Mouse (Mus musculus) forebrain, embryonic 13.5 days (tissue): Measurements from ENCODE around the gene Ccnf. TPM values are rescaled to one million over a fixed set of nuclear protein-coding genes. Genes with fewer than 3 reads are reported as not detected.

Experiments
- ATAC-seq: fragments of 200-750 bp; cut with Nextera tagmentation; 2 replicates; pipeline ENCODE4 v1.8.0; 2017
- H3K27ac ChIP-seq: fragments of 300-500 bp; sonication (generic); 2 replicates; pipeline ENCODE4 v1.5.1; 2015; ENCODE audit warnings: inconsistent platforms, mild to moderate bottlenecking, moderate library complexity
- H3K27me3 ChIP-seq: fragments of 300-500 bp; sonication (generic); 2 replicates; pipeline ENCODE4 v1.6.1; 2015; ENCODE audit warnings: mild to moderate bottlenecking, inconsistent platforms
- H3K36me3 ChIP-seq: fragments of 300-500 bp; sonication (generic); 2 replicates; pipeline ENCODE4 v1.6.1; 2015; ENCODE audit warnings: mild to moderate bottlenecking, inconsistent platforms; ENCODE audit not compliant: poor library complexity, severe bottlenecking
- H3K4me1 ChIP-seq: fragments of 300-500 bp; sonication (generic); 2 replicates; pipeline ENCODE4 v1.6.1; 2015; ENCODE audit warnings: inconsistent platforms
- H3K4me2 ChIP-seq: fragments of 300-500 bp; sonication (generic); 2 replicates; pipeline ENCODE4 v1.6.1; 2015; ENCODE audit warnings: inconsistent platforms, mild to moderate bottlenecking, moderate library complexity
- H3K4me3 ChIP-seq: fragments of 300-500 bp; sonication (generic); 2 replicates; pipeline ENCODE4 v1.5.1; 2015; ENCODE audit warnings: mild to moderate bottlenecking, inconsistent platforms
- H3K9ac ChIP-seq: fragments of 300-500 bp; sonication (generic); 2 replicates; pipeline ENCODE4 v1.6.1; 2015; ENCODE audit warnings: mild to moderate bottlenecking, inconsistent platforms
- H3K9me3 ChIP-seq: fragments of 300-500 bp; sonication (generic); replicated peaks from 2 replicates; pipeline ENCODE4 v1.6.1; 2016; ENCODE audit warnings: inconsistent platforms
- WGBS: fragments of 180-500 bp; shearing (Covaris S2); methylation state at CpG from one replicate; pipeline ENCODE4 v1.1.7; 2015; 5-methylcytosine and 5-hydroxymethylcytosine counted together
- polyA plus RNA-seq: library from polyadenylated mRNA; unstranded; fragments of >200 nt; fragmentation: Nextera tagmentation; extraction: Ambion mirVana; gene quantifications from 2 replicates; pipeline ENCODE4 v1.2.1, GENCODE M21; 2015

Gene Ccnf
- 60.2 and 66.1 TPM in 2 replicates for polyA plus RNA-seq

DNA sequence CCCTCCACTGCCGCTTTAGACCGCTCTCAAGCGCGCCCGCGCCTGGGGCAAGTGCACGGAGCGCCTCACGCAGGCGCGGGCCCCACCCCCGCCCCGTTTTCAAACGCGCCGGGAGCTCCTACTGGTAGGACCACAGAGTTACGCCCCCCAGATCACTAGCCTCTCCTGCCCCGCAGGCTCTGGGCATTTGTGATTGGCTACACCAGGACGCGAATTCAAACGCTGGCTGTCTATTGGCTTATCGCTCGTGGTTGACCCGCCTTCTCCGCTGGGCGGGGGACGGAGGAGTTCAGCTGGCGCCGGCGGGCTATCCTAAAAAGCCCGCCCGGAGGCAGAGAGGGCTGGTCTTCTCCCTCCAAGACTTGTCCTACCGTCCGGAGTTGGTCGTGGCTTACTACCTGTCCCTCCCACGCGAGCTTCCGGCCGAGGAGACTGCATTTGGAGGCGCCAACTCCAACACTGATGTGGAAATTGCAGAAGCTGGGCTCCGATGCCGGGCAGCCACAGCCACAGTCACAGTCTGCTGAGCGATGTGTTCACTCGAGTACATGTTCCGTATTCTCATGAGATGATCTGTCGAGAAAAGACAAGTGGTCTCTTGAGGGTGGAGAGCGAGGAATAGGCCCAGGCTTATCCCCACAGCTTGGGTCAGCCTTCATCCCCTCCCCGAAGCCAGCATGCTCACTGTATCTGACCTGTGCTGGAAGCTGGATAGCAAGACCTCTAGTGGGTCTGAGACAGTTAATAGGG is at the start of gene Ccnf:
Ccnf (minus strand) TSS at position 165 of the 750 bp plus-strand sequence.
- Histone ChIP-seq H3K4me1 (peaks cover 20% of the 10 kb centered on the region), H3K9ac (peak within 1 kb of the TSS; percentile 89), H3K27ac (peak within 1 kb of the TSS; percentile 78), H3K4me3 (peak within 1 kb of the TSS; percentile 79), H3K4me2 (peak within 1 kb of the TSS; percentile 76), H3K36me3 (peaks cover 24% of the 10 kb centered on the region), H3K9me3 (no peaks in the 10 kb centered on the region; the same call in 1 of the 2 replicates), H3K27me3 (no peaks in the 10 kb centered on the region)
- peak; percentile 100 for ATAC-seq
- WGBS, result under 1% methylated on average over 48 of the region's 48 CpGs

DNA sequence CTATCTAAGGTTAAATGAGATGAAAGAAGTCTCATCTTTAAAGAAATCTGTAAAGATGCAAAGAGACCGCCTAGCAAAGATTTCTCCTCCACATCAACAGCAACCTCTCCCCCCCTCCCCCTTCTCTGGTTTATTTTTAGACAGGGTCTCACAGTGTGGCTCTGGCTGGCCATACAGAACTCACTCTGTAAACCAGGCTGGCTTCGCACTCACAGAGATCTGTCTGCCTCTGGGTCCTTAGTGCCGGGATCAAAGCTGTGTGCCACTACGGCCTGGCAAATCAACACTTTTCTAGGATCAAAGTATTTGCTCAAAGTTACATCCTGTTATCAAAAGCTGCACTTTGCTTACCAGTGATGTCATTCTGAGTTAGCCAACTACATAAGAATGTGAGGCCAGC is 49.4 kb upstream of the Ccnf start:
- WGBS, result 75% methylated on average over 4 of the region's 4 CpGs
- no peaks in the 10 kb centered on the region for H3K36me3 ChIP-seq
- no peaks in the 10 kb centered on the region for H3K4me1 ChIP-seq
- no peak for ATAC-seq
- no peaks in the 10 kb centered on the region for H3K9me3 ChIP-seq
- no peak overlapping the region for H3K4me2 ChIP-seq
- H3K27me3 ChIP-seq, result 0 out of 2 replicates have a peak, but pooled peaks cover 4% of the 10 kb centered on the region
- H3K27ac ChIP-seq, result no peak overlapping the region
- H3K9ac ChIP-seq, result no peak overlapping the region
- no peak overlapping the region for H3K4me3 ChIP-seq

DNA sequence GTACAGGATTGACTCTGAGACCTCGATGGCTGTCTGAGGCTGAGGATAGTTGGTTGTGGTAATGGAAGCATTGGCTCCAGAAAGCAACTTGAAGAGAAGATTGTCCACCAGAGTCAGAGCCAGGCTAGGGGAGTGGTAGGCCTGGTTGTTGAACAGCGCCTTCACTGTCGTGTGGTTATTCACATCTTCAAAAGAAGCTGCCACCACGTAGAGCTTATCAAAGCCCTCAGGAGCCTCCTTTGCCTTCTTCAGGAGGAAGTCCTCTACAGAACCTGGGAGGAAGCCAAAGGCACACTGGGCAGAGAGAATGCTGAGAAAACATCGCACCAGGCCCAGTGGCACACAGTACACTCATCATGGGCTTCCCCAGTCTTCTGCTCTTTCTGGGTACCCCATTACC is 38.1 kb upstream of the Ccnf start:
- Histone ChIP-seq H3K9ac (no peak overlapping the region), H3K36me3 (no peaks in the 10 kb centered on the region), H3K9me3 (no peaks in the 10 kb centered on the region), H3K4me3 (no peak overlapping the region), H3K27ac (no peak overlapping the region), H3K4me2 (no peak overlapping the region), H3K27me3 (no peaks in the 10 kb centered on the region), H3K4me1 (no peaks in the 10 kb centered on the region)
- no peak for ATAC-seq
- WGBS, result 79% methylated on average over 5 of the region's 5 CpGs

DNA sequence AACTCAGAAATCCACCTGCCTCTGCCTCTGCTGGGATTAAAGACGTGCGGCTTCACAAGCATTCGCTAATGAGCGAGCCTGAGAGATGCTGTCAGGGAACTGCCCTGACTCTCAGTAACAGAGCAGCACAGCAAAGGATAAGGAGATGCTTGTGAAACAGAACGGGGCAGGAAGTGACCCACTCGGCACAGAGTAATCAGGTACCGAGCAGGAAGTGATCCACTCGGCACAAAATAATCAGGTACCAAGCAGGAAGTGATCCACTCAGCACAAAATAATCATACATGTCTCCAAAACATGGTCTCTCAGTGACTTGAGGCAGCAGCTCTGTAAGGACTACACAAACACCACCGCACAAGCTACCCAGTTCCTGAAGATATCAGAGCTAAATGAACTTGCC is 37.2 kb upstream of the Ccnf start:
- Histone ChIP-seq H3K27ac (no peak overlapping the region), H3K4me1 (no peaks in the 10 kb centered on the region), H3K9ac (no peak overlapping the region), H3K4me3 (no peak overlapping the region), H3K36me3 (no peaks in the 10 kb centered on the region), H3K4me2 (no peak overlapping the region), H3K27me3 (no peaks in the 10 kb centered on the region), H3K9me3 (no peaks in the 10 kb centered on the region)
- WGBS, result 87% methylated on average over 9 of the region's 9 CpGs
- no peak for ATAC-seq

DNA sequence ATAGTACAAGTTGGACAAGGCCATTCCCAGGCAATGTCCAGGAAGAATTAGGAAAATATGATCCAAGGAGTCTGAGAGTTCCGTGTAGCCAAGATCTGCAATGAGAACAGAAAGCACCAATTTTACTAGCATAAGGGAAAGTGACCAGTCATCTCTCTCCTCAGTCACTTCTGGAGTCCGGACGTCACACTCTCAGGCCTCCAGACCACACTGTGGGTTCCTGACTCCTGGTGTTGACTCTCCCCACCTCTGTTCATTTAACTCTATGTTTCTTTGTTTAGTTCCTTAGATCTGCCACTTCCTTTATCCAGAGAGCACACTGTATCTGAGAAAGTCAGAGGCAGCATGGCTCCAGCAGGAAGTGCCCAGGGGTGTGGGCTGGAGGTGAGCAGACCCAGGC is 34.4 kb upstream of the Ccnf start:
- H3K9me3 ChIP-seq, result peaks cover 2% of the 10 kb centered on the region; the same call in 1 of the 2 replicates
- H3K36me3 ChIP-seq, result no peaks in the 10 kb centered on the region
- H3K27me3 ChIP-seq, result no peaks in the 10 kb centered on the region
- WGBS, result 87% methylated on average over 3 of the region's 3 CpGs
- no peak for ATAC-seq
- no peak overlapping the region for H3K27ac ChIP-seq
- H3K4me2 ChIP-seq, result no peak overlapping the region
- H3K9ac ChIP-seq, result no peak overlapping the region
- H3K4me3 ChIP-seq, result no peak overlapping the region
- H3K4me1 ChIP-seq, result no peaks in the 10 kb centered on the region

DNA sequence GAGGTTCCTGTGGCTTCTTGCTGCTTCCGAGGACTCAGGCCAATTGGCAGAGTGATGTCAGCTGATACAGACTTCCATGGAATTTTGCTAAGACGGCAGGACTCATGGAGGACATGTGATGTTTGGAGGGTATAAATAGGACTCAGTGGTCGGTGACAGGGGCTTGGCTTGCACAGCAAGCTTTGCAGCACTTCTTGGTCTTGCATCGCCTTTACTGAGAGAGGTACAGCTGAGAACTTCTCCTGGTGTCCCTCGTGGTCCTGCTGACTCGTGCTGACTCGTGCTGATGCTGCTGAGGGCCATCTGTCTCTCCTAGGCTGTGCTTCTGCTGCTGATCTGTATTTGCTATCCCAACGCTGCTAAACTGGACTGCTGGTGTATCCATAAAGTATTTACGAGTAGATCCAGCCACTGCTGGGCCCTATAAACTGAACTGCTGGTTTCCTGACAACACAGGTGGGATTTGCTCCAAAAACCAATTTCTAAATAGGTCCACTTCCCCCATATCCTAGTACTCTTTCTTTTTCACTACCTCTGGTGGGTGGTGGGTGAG is 32.1 kb upstream of the Ccnf start:
- 77% methylated on average over 9 of the region's 9 CpGs for WGBS

DNA sequence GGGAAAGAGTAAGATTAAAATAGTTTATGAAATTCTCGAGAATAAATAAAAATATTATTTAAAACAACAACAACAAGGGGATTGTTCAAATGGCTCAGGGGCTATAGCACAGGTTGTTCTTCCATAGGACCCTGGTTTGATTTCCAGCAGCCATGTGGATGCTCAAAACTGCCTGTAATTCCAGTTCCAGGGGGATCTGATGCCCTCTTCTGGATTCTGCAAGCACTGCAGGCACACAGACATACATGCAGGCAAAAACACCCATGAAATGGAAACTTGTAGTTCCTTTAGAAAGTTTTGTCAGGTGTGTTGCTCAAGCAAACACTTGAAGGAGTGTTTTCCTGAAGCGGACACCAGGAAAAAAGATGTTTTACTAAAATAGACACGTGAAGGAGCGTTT is 31.4 kb upstream of the Ccnf start:
- no peak overlapping the region for H3K4me3 ChIP-seq
- ATAC-seq, result no peak
- no peak overlapping the region for H3K27ac ChIP-seq
- H3K36me3 ChIP-seq, result no peaks in the 10 kb centered on the region
- no peaks in the 10 kb centered on the region for H3K4me1 ChIP-seq
- H3K9ac ChIP-seq, result no peak overlapping the region
- no peak overlapping the region for H3K4me2 ChIP-seq
- peaks cover 2% of the 10 kb centered on the region; the same call in 1 of the 2 replicates for H3K9me3 ChIP-seq
- 63% methylated on average over 4 of the region's 4 CpGs for WGBS
- H3K27me3 ChIP-seq, result no peaks in the 10 kb centered on the region

More for the DNA sequence above, 32.1 kb upstream of the Ccnf start:
- no peaks in the 10 kb centered on the region for H3K36me3 ChIP-seq
- H3K9ac ChIP-seq, result no peak overlapping the region
- H3K4me1 ChIP-seq, result no peaks in the 10 kb centered on the region
- no peaks in the 10 kb centered on the region for H3K27me3 ChIP-seq
- no peak overlapping the region for H3K4me3 ChIP-seq
- no peak for ATAC-seq
- H3K27ac ChIP-seq, result no peak overlapping the region
- H3K4me2 ChIP-seq, result no peak overlapping the region
- peaks cover 2% of the 10 kb centered on the region; the same call in 1 of the 2 replicates for H3K9me3 ChIP-seq

DNA sequence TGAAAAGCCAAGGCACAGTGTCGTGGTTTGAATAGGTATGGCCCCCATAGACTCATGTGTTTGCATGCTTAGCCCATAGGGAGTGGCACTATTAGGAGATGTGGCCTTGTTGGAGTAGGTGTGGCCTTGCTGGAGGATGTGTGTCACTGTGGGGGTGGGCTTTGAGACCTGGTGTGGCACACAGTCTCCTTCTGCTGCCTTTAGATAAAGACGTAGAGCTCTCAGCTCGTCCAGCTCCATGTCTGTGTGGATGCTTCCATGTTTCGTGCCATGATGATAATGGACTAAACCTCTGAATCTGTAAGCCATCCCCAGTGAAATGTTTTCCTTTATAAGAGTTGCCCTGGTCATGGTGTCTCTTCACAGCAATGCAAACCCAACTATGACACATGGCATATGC is 28.6 kb upstream of the Ccnf start:
- ATAC-seq, result no peak
- Histone ChIP-seq H3K27ac (no peak overlapping the region), H3K9ac (no peak overlapping the region), H3K36me3 (no peaks in the 10 kb centered on the region), H3K27me3 (no peaks in the 10 kb centered on the region), H3K9me3 (peaks cover 6% of the 10 kb centered on the region; the same call in 1 of the 2 replicates), H3K4me2 (no peak overlapping the region), H3K4me1 (no peaks in the 10 kb centered on the region), H3K4me3 (no peak overlapping the region)
- 84% methylated on average over 4 of the region's 4 CpGs for WGBS

DNA sequence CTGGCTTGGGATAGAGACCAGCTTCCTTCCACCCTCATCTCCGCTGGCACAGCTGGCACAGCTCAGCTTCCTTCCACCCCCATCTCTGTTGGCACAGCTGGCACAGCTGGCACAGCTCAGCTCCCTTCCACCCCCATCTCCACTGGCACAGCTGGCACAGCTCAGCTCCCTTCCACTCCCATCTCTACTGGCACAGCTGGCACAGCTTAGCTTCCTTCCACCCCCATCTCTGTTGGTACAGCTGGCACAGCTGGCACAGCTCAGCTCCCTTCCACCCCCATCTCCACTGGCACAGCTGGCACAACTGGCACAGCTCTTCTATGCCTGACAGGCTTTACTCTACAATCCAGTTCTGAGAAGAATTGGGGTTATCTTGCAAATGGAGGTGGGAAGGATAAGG is 15.8 kb upstream of the Ccnf start:
- H3K9me3 ChIP-seq, result 0 out of 2 replicates have a peak, but pooled peaks cover 7% of the 10 kb centered on the region
- H3K27me3 ChIP-seq, result 0 out of 2 replicates have a peak, but pooled peaks cover 3% of the 10 kb centered on the region
- no peaks in the 10 kb centered on the region for H3K36me3 ChIP-seq
- no peaks in the 10 kb centered on the region for H3K4me1 ChIP-seq
- no peak for ATAC-seq
- H3K9ac ChIP-seq, result no peak overlapping the region
- no peak overlapping the region for H3K4me3 ChIP-seq
- no peak overlapping the region for H3K27ac ChIP-seq
- 83% methylated on average over 1 of the region's 1 CpGs for WGBS
- no peak overlapping the region for H3K4me2 ChIP-seq

DNA sequence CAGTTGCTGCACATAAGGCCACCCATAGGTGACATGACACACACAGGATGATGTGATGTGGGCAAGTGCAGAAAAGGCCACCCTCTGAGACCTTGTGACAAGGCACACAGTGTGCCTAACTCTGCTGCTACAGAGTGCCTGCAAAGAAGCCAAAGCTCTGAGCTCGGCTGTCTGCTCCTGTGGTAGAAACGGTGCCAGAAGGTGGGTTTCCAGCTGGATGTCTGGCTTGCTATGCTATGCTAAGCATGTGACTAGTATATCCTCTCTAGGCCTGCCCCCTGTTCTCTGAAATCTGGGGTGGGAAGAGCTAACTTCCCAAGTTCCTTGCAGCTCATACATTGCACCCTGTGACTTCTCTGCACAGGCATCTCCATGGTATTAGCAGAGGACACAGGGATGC is 13.5 kb upstream of the Ccnf start:
- no peak for ATAC-seq
- H3K4me1 ChIP-seq, result no peaks in the 10 kb centered on the region
- H3K27me3 ChIP-seq, result 0 out of 2 replicates have a peak, but pooled peaks cover 3% of the 10 kb centered on the region
- no peak overlapping the region for H3K4me3 ChIP-seq
- H3K9me3 ChIP-seq, result 0 out of 2 replicates have a peak, but pooled peaks cover 4% of the 10 kb centered on the region
- H3K27ac ChIP-seq, result no peak overlapping the region
- no peaks in the 10 kb centered on the region for H3K36me3 ChIP-seq
- H3K9ac ChIP-seq, result no peak overlapping the region
- WGBS, result 100% methylated on average over 2 of the region's 2 CpGs
- no peak overlapping the region for H3K4me2 ChIP-seq

DNA sequence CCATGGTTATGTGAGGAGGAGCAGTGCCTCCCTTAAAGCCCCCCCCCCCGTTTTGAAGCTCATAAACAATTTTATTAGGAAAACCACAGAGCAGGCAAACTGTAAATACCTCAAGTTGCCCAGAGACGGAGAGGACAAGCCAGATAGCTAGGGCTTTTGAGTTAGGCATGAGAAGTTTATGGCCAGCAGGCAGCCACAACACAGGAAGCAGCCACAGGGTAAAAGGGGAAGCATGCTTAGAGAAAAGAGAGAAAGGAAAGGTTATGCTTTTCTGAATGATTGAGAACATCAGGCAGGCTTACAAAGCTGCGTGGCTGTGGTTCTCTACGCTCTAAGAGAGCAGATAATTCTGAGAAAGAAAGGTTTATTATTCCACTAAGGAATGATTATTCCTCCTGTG is 9.2 kb upstream of the Ccnf start:
- no peaks in the 10 kb centered on the region for H3K27me3 ChIP-seq
- 72% methylated on average over 4 of the region's 4 CpGs for WGBS
- H3K9ac ChIP-seq, result no peak overlapping the region
- H3K27ac ChIP-seq, result no peak overlapping the region
- H3K4me1 ChIP-seq, result no peaks in the 10 kb centered on the region
- no peaks in the 10 kb centered on the region for H3K36me3 ChIP-seq
- 0 out of 2 replicates have a peak, but pooled peaks cover 4% of the 10 kb centered on the region for H3K9me3 ChIP-seq
- ATAC-seq, result no peak
- H3K4me2 ChIP-seq, result no peak overlapping the region
- H3K4me3 ChIP-seq, result no peak overlapping the region

DNA sequence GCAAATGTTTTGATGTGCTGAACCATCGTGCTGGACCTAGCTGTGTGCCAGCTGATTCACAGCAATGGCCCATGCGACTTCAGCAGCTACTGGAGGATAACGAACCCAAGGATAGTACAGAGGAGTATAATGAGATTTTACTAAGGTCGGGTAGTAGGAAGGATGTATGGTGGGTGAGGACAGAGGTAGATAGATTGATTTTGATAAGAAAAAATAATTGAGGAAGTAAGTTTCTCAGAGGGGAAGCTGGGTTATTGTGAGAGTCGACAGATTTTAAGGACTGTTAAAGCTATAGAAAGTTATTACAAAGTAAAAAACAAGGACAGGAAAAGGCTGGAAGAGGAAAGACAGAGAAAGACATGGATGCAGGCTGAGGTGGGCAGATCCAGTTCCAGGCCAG is 8.4 kb upstream of the Ccnf start:
- no peaks in the 10 kb centered on the region for H3K27me3 ChIP-seq
- H3K4me3 ChIP-seq, result no peak overlapping the region
- WGBS, result 78% methylated on average over 5 of the region's 5 CpGs
- H3K9me3 ChIP-seq, result 0 out of 2 replicates have a peak, but pooled peaks cover 4% of the 10 kb centered on the region
- no peak overlapping the region for H3K9ac ChIP-seq
- H3K36me3 ChIP-seq, result no peaks in the 10 kb centered on the region
- H3K27ac ChIP-seq, result no peak overlapping the region
- no peaks in the 10 kb centered on the region for H3K4me1 ChIP-seq
- no peak overlapping the region for H3K4me2 ChIP-seq
- ATAC-seq, result no peak
